Mouse (Mus musculus) common myeloid progenitor, adult 5-6 weeks (primary cell): ENCODE results near the gene Gm2056. TPM values are rescaled to one million over a fixed set of nuclear protein-coding genes. Genes with fewer than 3 reads are reported as not detected.
"Not testable (repeated sequence)": the region's sequence is repeated elsewhere in the genome, so short reads cannot be mapped to it uniquely, and the experiment has no call there.

Experiments
- ATAC-seq: replicated peaks from 2 replicates; pipeline ENCODE4 v1.8.0; 2016; ENCODE audit warnings: low read depth, mild to moderate bottlenecking, moderate TSS enrichment, inconsistent platforms; ENCODE audit not compliant: poor library complexity, severe bottlenecking
- total RNA-seq: library from RNA; stranded (forward); fragments of 200-1000, 187-1606 nt; gene quantifications from 2 replicates; pipeline ENCODE4 v1.2.3, GENCODE M21; 2017

Gm2056 gene
- not detected in 2 replicates for total RNA-seq

DNA sequence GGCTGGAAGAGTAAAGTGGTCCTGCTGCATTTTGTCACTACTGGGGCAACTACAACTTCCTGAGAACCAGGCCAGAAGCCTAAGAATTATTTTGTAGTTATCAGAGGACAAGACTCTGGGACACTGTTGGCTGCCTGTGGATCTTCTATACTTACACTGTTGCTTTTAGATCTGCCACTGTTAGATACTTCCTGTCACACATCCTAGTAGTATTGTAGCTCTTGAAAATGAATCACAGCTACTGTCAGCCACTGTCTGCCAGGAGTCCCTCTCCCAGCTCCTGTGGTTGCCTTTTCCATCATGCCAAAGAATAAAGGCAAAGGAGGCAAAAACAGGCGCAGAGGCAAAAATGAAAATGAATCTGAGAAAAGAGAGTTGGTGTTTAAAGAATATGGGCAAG is at the start of gene Gm2056:
Gm2056 (plus strand) TSS at position 301 of the 400 bp plus-strand sequence.
- not testable (repeated sequence) for ATAC-seq

DNA sequence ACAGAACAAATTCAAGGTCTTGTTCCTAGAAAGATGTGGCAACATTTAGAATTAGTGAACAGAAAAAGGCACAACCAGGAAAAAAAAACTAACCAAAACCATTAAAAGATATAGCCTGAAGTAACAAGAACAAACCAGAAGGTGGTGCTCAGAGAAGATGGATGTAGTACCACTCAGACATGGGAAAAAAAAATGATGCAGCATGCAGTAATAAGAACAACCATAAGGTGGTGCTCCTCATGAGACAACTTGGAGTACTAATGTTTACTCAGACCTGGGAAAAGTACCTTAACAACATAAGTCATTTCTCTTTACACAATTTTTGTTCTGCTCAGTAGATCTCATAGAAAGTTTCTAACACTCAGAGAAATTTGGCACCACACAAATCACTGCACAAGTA is 42.8 kb upstream of the Gm2056 start:
- ATAC-seq: not testable (repeated sequence)

DNA sequence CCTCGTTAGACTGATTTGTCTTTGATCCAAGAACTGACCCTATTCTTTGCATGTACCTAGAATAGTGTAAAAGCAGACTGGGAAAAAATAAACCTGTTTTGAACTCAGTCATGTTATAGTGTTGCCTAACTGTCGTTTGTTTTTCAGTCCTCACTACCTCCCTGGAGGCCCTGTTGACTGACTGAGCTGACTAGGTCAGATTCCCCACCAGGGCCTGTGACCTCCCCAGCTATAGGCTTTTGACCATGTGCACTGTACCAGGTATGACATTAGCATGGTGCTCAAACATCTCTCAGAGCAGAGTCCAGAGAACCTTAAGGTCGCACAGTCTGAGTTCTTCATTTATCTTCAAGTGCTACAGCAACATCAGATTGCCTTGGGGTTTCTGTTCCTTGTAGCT is 22.7 kb upstream of the Gm2056 start:
- not testable (repeated sequence) for ATAC-seq

DNA sequence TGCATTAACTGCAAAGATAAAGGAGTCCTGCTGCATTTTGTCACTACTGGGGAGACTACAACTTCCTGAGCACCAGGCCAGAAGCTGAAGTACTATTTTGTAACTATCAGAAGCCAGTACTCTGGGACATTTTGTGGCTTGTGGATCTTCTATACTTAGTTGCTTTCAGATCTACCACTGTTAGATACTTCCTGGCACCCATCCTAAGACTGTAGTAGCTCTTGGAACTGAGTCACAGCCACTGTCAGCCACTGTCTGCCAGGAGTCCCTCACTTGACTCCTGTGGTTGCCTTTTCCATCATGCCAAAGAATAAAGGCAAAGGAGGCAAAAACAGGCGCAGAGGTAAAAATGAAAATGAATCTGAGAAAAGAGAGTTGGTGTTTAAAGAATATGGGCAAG is 15.3 kb upstream of the Gm2056 start, which contains the start of gene Gm2075:
Gm2075 (plus strand) TSS at position 301 of the 400 bp plus-strand sequence.
- not testable (repeated sequence) for ATAC-seq

DNA sequence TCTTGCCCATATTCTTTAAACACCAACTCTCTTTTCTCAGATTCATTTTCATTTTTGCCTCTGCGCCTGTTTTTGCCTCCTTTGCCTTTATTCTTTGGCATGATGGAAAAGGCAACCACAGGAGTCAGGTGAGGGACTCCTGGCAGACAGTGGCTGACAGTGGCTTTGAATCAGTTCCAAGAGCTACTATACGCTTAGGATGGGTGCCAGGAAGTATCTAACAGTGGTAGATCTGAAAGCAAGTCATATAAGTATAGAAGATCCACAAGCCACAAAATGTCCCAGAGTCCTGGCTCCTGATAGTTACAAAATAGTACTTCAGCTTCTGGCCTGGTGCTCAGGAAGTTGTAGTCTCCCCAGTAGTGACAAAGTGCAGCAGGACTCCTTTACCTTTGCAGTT is 8.1 kb upstream of the Gm2056 start, which contains the start of gene Gm6803:
Gm6803 (minus strand) TSS at position 101 of the 400 bp plus-strand sequence.
- ATAC-seq: not testable (repeated sequence)

DNA sequence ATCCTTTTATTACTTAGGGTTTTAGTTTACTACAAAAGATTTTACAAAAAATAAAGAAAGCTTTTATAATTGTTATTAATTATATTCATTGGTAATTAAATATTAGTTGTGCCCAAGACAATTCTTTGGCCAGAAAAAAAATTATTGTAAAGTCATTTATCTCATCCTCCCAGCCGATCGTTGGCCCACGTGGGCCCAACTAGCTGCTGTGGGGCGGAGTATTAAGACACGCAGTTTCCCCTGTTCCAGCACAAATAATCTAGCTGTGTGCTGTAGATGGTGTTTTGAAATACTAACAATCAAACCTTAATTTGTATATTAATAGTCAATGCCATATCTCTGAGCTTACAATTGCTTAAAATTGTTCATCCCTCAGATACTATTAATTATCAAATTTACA is 5.4 kb downstream of the Gm2056 start:
- ATAC-seq: not testable (repeated sequence)

DNA sequence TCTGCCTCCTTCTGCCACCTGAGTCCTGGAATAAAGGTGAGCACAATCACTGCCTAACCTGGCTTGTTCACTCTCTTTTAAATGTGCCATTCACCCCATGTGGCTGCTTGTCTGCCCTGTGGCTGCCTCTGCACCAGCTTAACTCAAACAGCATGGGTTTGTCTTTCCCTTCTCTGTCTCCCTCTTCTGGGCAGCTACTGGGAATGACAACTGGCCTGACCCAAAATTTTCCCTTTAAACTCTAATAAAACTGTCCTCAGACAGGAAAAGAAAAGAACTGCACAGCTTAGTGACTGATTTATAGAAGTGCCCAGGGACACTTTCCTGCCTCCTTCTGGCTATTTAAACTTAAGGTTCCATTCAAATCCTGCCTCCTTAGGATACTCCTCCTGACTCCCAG is 12.3 kb downstream of the Gm2056 start:
- not testable (repeated sequence) for ATAC-seq

DNA sequence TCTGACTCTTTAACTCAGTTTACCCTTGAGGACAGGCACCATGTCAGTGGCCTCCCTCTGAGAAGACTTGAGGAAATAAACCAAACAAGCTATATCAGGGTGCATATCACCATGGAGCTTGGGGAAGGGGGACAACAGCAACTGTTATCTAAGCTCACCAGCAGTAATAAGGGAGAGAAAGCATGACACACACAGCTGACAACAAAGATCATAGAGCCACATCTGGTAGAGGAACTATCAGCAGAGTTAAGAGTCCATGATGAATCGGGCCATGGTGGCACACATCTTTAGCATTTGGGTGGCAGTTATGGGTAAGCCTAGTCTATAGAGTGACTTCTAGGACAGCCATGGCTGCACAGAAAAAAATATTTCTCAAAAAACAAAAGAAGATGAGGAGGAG is 12.9 kb downstream of the Gm2056 start:
- not testable (repeated sequence) for ATAC-seq

DNA sequence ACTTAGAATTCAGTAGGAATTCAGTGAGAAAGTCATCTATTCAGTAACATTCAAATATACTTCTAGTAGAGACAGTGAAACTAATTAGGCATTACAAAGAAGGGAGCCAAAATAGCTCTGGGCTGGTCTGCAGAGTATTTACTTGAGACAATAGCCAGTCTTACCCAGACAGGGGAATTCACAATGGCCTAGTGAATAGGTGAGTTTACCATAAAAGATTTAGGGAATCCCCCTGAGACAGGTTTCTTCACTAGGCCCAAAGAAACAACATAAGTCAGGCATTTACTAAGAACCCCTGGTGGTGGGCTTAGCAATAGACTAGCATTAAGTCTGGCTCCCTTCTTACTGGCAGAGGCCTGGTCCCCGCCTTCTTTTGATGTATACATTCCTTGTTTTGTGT is 18.4 kb downstream of the Gm2056 start:
- not testable (repeated sequence) for ATAC-seq

Other genes starting within 250 kb of the Gm2056 start
- gene Gm21936, start 231.5 kb upstream of the Gm2056 start, total RNA-seq: not detected in 2 replicates
- gene BB287469, start 210.4 kb upstream of the Gm2056 start, total RNA-seq: not detected in 2 replicates
- gene Gm2001, start 184.7 kb upstream of the Gm2056 start, total RNA-seq: not detected in 2 replicates
- not detected in 2 replicates for gene Gm2016, start 152.9 kb upstream of the Gm2056 start, total RNA-seq
- not detected in 2 replicates for gene Gm2022, start 131.6 kb upstream of the Gm2056 start, total RNA-seq
- not detected in 2 replicates for gene Gm2035, start 107.1 kb upstream of the Gm2056 start, total RNA-seq
- gene Gm2042, start 72.9 kb upstream of the Gm2056 start, total RNA-seq: not detected in 2 replicates
- not detected in 2 replicates for gene Gm2075, start 15.2 kb upstream of the Gm2056 start, total RNA-seq
- not detected in 2 replicates for gene Gm6803, start 8.2 kb upstream of the Gm2056 start, total RNA-seq
- gene Gm16368, start 56.7 kb downstream of the Gm2056 start, total RNA-seq: not detected in 2 replicates
- not detected in 2 replicates for gene Gm10436, start 155.1 kb downstream of the Gm2056 start, total RNA-seq
- gene Gm8332, start 223.1 kb downstream of the Gm2056 start, total RNA-seq: not detected in 2 replicates
- gene Gm5662, start 247.5 kb downstream of the Gm2056 start, total RNA-seq: not detected in 2 replicates